Mouse (Mus musculus) heart, embryonic 13.5 days (tissue): Measurements from ENCODE around the gene Zfp408. TPM values are rescaled to one million over a fixed set of nuclear protein-coding genes. Genes with fewer than 3 reads are reported as not detected.

Source experiments
- ATAC-seq: fragments of 200-750 bp; cut with Nextera tagmentation; 2 replicates; pipeline ENCODE4 v1.8.0; 2017; ENCODE audit warnings: moderate TSS enrichment; ENCODE audit not compliant: insufficient number of reproducible peaks, low FRiP score, low TSS enrichment; ENCODE audit errors: extremely low read depth
- H3K27ac ChIP-seq: fragments of 300-500 bp; sonication (generic); replicated peaks from 2 replicates; pipeline ENCODE4 v1.5.1; 2015; ENCODE audit warnings: moderate library complexity, mild to moderate bottlenecking, inconsistent platforms
- H3K27me3 ChIP-seq: fragments of 300-500 bp; sonication (generic); replicated peaks from 2 replicates; pipeline ENCODE4 v1.6.1; 2015; ENCODE audit warnings: mild to moderate bottlenecking, inconsistent platforms
- H3K36me3 ChIP-seq: fragments of 300-500 bp; sonication (generic); 2 replicates; pipeline ENCODE4 v1.6.1; 2015; ENCODE audit warnings: mild to moderate bottlenecking, inconsistent platforms
- H3K4me1 ChIP-seq: fragments of 300-500 bp; sonication (generic); 2 replicates; pipeline ENCODE4 v1.6.1; 2015; ENCODE audit warnings: inconsistent platforms
- H3K4me2 ChIP-seq: fragments of 300-500 bp; sonication (generic); 2 replicates; pipeline ENCODE4 v1.6.1; 2015; ENCODE audit warnings: inconsistent platforms, mild to moderate bottlenecking, moderate library complexity
- H3K4me3 ChIP-seq: fragments of 300-500 bp; sonication (generic); 2 replicates; pipeline ENCODE4 v1.5.1; 2015; ENCODE audit warnings: moderate library complexity, mild to moderate bottlenecking, inconsistent platforms
- H3K9ac ChIP-seq: fragments of 300-500 bp; sonication (generic); 2 replicates; pipeline ENCODE4 v1.6.1; 2015; ENCODE audit warnings: inconsistent platforms, mild to moderate bottlenecking, moderate library complexity
- H3K9me3 ChIP-seq: fragments of 300-500 bp; sonication (generic); 2 replicates; pipeline ENCODE4 v1.6.1; 2016; ENCODE audit warnings: inconsistent platforms
- WGBS: fragments of 180-500 bp; shearing (Covaris S2); methylation state at CpG from one replicate; pipeline ENCODE4 v1.1.7; 2015; ENCODE audit warnings: mixed read lengths; 5-methylcytosine and 5-hydroxymethylcytosine counted together
- polyA plus RNA-seq: library from polyadenylated mRNA; unstranded; fragments of >200 nt; fragmentation: Nextera tagmentation; extraction: Ambion mirVana; gene quantifications from 2 replicates; pipeline ENCODE4 v1.2.1, GENCODE M21; 2015

The Zfp408 gene
- polyA plus RNA-seq = 6.9 and 7.0 TPM in 2 replicates

- Histone ChIP-seq H3K4me1 (peaks cover 51% of the 10 kb centered on the region), H3K9ac (peak within 1 kb of the TSS; percentile 98), H3K27me3 (no peaks in the 10 kb centered on the region), H3K27ac (peak within 1 kb of the TSS; percentile 89), H3K36me3 (peaks cover 47% of the 10 kb centered on the region), H3K4me2 (peak within 1 kb of the TSS; percentile 100), H3K9me3 (no peaks in the 10 kb centered on the region), H3K4me3 (peak within 1 kb of the TSS; percentile 98)
- ATAC-seq = peak; percentile 85
- under 1% methylated on average over 44 of the region's 44 CpGs for WGBS
Measured at GRCm38 (mm10) chr2:91649553-91650359, at the start of gene Zfp408, which contains the start of gene Arhgap1. Gene Zfp408, minus strand, starts transcription at chr2:91649791. Gene Arhgap1, plus strand, starts transcription at chr2:91649860.

GRCm38 (mm10) chr2:91699225-91699624, 49.6 kb upstream of the Zfp408 start:
- 29% methylated on average over 1 of the region's 1 CpGs for WGBS
- ATAC-seq = no peak
- H3K9me3 ChIP-seq = no peaks in the 10 kb centered on the region

DNA sequence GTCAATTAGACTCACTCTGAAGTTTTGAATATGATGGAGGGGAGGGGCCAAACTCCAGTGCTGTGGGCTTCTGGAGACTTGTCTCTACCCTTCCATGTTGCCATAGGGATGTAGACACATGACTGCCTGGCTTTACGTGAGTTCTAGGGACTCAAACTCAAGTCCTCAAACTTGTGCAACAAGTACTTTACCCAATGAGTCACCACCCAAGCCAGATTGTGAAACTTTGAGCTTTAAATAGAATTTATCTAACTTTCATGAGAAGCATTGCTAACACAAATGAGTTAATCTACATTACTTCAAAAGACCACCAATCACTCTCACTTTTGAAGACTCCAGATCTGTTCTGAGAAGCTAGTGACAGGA, 46.6 kb upstream of the Zfp408 start:
- H3K4me3 ChIP-seq = no peak overlapping the region
- no peak for ATAC-seq
- peaks cover 30% of the 10 kb centered on the region for H3K4me1 ChIP-seq
- H3K9me3 ChIP-seq = no peaks in the 10 kb centered on the region
- no peak overlapping the region for H3K9ac ChIP-seq
- WGBS = 24% methylated on average over 1 of the region's 1 CpGs
- no peaks in the 10 kb centered on the region for H3K27me3 ChIP-seq
- H3K4me2 ChIP-seq = no peak overlapping the region
- H3K27ac ChIP-seq = peak overlapping the region; percentile 45; the same call in 1 of the 2 replicates
- peaks cover 31% of the 10 kb centered on the region for H3K36me3 ChIP-seq

More at GRCm38 (mm10) chr2:91699225-91699624, 49.6 kb upstream of the Zfp408 start:
- no peak overlapping the region for H3K9ac ChIP-seq
- H3K4me3 ChIP-seq = no peak overlapping the region
- H3K27me3 ChIP-seq = no peaks in the 10 kb centered on the region
- peaks cover 30% of the 10 kb centered on the region for H3K4me1 ChIP-seq
- no peak overlapping the region; the same call in 1 of the 2 replicates for H3K27ac ChIP-seq
- H3K36me3 ChIP-seq = peaks cover 9% of the 10 kb centered on the region
- H3K4me2 ChIP-seq = no peak overlapping the region

DNA sequence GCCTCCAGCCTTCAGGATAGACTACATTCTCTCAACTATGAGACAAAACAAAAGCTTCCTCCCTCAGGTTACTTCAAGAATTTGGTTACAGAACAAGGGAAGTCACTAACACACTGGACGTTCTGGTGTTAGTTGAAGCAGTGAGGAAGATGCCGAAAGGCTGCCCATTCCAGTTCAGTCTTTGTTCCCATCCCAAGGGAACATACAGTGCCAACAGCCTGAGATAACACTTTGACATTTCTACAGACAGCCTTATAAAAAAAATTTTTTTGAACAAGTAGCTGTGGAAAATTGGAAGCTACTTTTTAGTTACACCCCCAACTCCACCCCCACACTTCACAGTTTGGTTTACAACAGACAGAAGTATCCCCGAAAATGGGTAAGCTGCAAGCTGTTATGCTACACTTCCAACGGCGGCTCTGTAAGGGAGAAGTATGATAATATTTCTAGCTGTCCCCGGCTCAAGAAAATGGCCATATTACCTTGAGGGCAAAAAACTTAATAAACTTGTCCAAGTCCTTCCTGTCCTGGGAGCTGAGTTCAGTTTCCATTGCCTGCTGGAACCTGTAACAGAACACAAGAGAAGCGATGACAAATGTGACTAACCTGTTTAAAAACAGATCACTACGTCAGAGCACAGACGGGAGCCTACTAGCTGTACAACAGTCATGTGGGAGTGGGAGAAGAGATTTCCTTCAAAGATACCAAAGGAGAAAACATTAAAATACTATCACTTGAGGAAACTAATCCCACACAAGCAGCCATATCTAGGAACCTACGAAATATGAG, 46.0 kb upstream of the Zfp408 start:
- Histone ChIP-seq H3K4me2 (no peak overlapping the region), H3K4me3 (no peak overlapping the region), H3K36me3 (peaks cover 32% of the 10 kb centered on the region), H3K27ac (peak overlapping the region; percentile 45; the same call in 1 of the 2 replicates), H3K9me3 (no peaks in the 10 kb centered on the region), H3K27me3 (no peaks in the 10 kb centered on the region), H3K4me1 (peaks cover 30% of the 10 kb centered on the region), H3K9ac (no peak overlapping the region)
- WGBS = 62% methylated on average over 10 of the region's 10 CpGs
- ATAC-seq = no peak

GRCm38 (mm10) chr2:91689452-91689851, 39.9 kb upstream of the Zfp408 start:
- 65% methylated on average over 7 of the region's 7 CpGs for WGBS

DNA sequence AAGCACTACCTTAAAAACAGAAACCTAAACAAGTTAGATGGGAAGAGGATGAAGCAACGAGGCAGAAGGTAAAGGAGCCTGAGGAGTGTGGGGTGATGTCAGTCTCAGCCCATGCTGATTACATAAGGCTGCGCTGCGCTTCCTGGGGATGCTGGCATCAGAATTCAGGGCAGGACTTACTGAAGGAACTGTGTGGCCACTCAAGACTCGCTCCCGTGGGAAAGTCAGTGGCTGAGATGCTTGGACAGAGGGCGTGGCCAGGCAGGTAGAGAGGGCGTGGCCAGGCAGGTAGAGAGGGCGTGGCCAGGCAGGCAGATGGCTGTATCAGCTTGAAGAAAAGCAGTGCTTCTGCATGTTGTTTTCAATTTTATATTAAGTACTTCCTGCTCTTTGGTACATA, 34.3 kb upstream of the Zfp408 start:
- H3K27ac ChIP-seq = no peak overlapping the region
- H3K4me3 ChIP-seq = no peak overlapping the region
- no peaks in the 10 kb centered on the region for H3K27me3 ChIP-seq
- H3K9ac ChIP-seq = no peak overlapping the region
- H3K4me1 ChIP-seq = no peaks in the 10 kb centered on the region
- 77% methylated on average over 8 of the region's 8 CpGs for WGBS
- ATAC-seq = no peak
- no peaks in the 10 kb centered on the region for H3K9me3 ChIP-seq
- no peak overlapping the region for H3K4me2 ChIP-seq
- H3K36me3 ChIP-seq = peaks cover 91% of the 10 kb centered on the region

More at GRCm38 (mm10) chr2:91689452-91689851, 39.9 kb upstream of the Zfp408 start:
- Histone ChIP-seq H3K4me3 (no peak overlapping the region), H3K4me2 (no peak overlapping the region), H3K27me3 (no peaks in the 10 kb centered on the region), H3K27ac (0 out of 2 replicates have a peak overlapping the region, but pooled peaks have one; percentile 32), H3K9me3 (no peaks in the 10 kb centered on the region), H3K36me3 (peaks cover 79% of the 10 kb centered on the region), H3K4me1 (no peaks in the 10 kb centered on the region), H3K9ac (no peak overlapping the region)
- no peak for ATAC-seq

DNA sequence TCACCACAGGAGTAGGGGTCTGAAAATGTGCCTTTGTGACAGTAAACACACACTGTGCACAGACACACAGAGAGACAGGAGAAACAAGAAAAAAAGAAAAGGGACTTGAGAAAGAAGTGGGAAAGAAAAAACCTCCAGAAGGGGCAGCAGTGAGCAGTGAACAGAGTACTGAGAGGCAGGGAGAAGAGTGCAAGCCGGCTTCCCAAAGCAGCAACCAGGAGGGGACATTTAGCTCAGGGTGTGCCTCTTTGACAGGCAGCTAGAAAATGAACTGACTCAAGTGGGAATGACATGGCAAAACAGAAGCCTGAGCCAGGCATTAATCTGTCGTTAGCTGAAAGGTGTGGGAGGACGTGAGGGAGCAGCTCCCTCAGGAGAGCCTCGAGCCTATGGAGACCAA, 33.3 kb upstream of the Zfp408 start:
- peaks cover 92% of the 10 kb centered on the region for H3K36me3 ChIP-seq
- WGBS = 37% methylated on average over 4 of the region's 4 CpGs
- no peak for ATAC-seq
- no peak overlapping the region for H3K9ac ChIP-seq
- H3K4me3 ChIP-seq = no peak overlapping the region
- H3K27me3 ChIP-seq = no peaks in the 10 kb centered on the region
- no peaks in the 10 kb centered on the region for H3K9me3 ChIP-seq
- H3K27ac ChIP-seq = no peak overlapping the region
- H3K4me1 ChIP-seq = no peaks in the 10 kb centered on the region
- H3K4me2 ChIP-seq = no peak overlapping the region

DNA sequence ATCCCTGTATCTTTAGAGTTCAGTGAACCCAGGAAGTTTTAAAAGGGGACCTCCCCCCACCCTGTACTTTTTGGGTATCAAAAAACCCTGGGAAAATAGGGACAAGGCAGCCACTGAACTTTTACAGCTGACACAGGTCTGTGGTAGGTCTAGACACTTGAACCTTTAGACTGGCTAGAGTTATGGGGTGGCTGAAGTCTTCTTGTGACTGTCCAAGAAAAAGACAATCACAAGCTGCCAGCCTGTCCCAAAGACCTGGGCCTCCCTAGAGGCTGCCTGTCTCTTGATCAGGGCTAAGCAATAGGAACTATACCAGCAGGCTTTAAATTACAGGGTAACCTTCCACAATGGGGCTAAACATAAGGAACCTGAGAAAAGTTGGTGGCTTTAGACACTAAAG, 27.4 kb upstream of the Zfp408 start:
- no peaks in the 10 kb centered on the region for H3K4me1 ChIP-seq
- H3K27me3 ChIP-seq = no peaks in the 10 kb centered on the region
- no peak overlapping the region for H3K4me3 ChIP-seq
- no peak overlapping the region for H3K4me2 ChIP-seq
- H3K9me3 ChIP-seq = no peaks in the 10 kb centered on the region
- H3K36me3 ChIP-seq = peaks cover 100% of the 10 kb centered on the region
- no peak overlapping the region for H3K9ac ChIP-seq
- ATAC-seq = no peak
- no peak overlapping the region for H3K27ac ChIP-seq

GRCm38 (mm10) chr2:91676420-91676819, 26.8 kb upstream of the Zfp408 start:
- no peak overlapping the region for H3K4me2 ChIP-seq
- H3K27me3 ChIP-seq = no peaks in the 10 kb centered on the region
- H3K36me3 ChIP-seq = peaks cover 100% of the 10 kb centered on the region
- H3K27ac ChIP-seq = no peak overlapping the region
- no peak overlapping the region for H3K4me3 ChIP-seq
- 70% methylated on average over 2 of the region's 2 CpGs for WGBS
- no peak for ATAC-seq
- H3K9ac ChIP-seq = no peak overlapping the region
- no peaks in the 10 kb centered on the region for H3K9me3 ChIP-seq
- no peaks in the 10 kb centered on the region for H3K4me1 ChIP-seq

GRCm38 (mm10) chr2:91674895-91675294, 25.3 kb upstream of the Zfp408 start:
- ATAC-seq = no peak
- peaks cover 100% of the 10 kb centered on the region for H3K36me3 ChIP-seq
- no peaks in the 10 kb centered on the region for H3K4me1 ChIP-seq
- no peak overlapping the region for H3K4me2 ChIP-seq
- no peak overlapping the region for H3K9ac ChIP-seq
- H3K9me3 ChIP-seq = no peaks in the 10 kb centered on the region
- H3K4me3 ChIP-seq = no peak overlapping the region
- WGBS = 88% methylated on average over 5 of the region's 5 CpGs
- H3K27ac ChIP-seq = no peak overlapping the region
- no peaks in the 10 kb centered on the region for H3K27me3 ChIP-seq

- no peak for ATAC-seq
- Histone ChIP-seq H3K4me3 (no peak overlapping the region), H3K27ac (no peak overlapping the region), H3K36me3 (peaks cover 100% of the 10 kb centered on the region), H3K4me1 (no peaks in the 10 kb centered on the region), H3K9me3 (no peaks in the 10 kb centered on the region), H3K4me2 (no peak overlapping the region), H3K27me3 (no peaks in the 10 kb centered on the region), H3K9ac (no peak overlapping the region)
- 94% methylated on average over 2 of the region's 2 CpGs for WGBS
Measured at GRCm38 (mm10) chr2:91673587-91673986, 24.0 kb upstream of the Zfp408 start.
